Mouse (Mus musculus) brown adipose tissue, adult 24 weeks (tissue): ENCODE measurements around the gene Rcc2. TPM values are rescaled to one million over a fixed set of nuclear protein-coding genes. Genes with fewer than 3 reads are reported as not detected.

Source experiments
- H3K27ac ChIP-seq: fragments of 200-500 bp; replicated peaks from 2 replicates; pipeline ENCODE4 v1.5.1; 2012; ENCODE audit warnings: low read depth, mild to moderate bottlenecking, low read length
- H3K4me1 ChIP-seq: fragments of 200-500 bp; 2 replicates; pipeline ENCODE4 v1.6.1; 2012; ENCODE audit warnings: low read length, mixed read lengths; ENCODE audit not compliant: control insufficient read depth, insufficient read depth, insufficient read length
- H3K4me3 ChIP-seq: fragments of 200-500 bp; 2 replicates; pipeline ENCODE4 v1.5.1; 2012; ENCODE audit warnings: low read depth, mild to moderate bottlenecking, low read length, moderate library complexity; ENCODE audit not compliant: insufficient read depth
- polyA plus RNA-seq: library from polyadenylated mRNA; stranded (reverse); fragments of >200 nt; gene quantifications from 2 replicates; pipeline ENCODE4 v1.2.4, GENCODE M21; 2012; ENCODE audit not compliant: missing spikeins, insufficient read depth, insufficient read length

Rcc2 gene
- polyA plus RNA-seq, 1 experiment, result 8.8 TPM

- no peak overlapping the region for H3K4me3 ChIP-seq
- H3K4me1 ChIP-seq, result peaks cover 2% of the 10 kb centered on the region; the same call in 1 of the 2 replicates
- no peak overlapping the region for H3K27ac ChIP-seq
Observed at GRCm38 (mm10) chr4:140679038-140679437, 21.3 kb upstream of the Rcc2 start.

- Histone ChIP-seq H3K4me1 (peaks cover 2% of the 10 kb centered on the region; the same call in 1 of the 2 replicates), H3K27ac (no peak overlapping the region), H3K4me3 (no peak overlapping the region)
Observed at GRCm38 (mm10) chr4:140679723-140680380, 20.5 kb upstream of the Rcc2 start.

GRCm38 (mm10) chr4:140680731-140681397, 19.5 kb upstream of the Rcc2 start:
- H3K27ac ChIP-seq, result no peak overlapping the region
- H3K4me1 ChIP-seq, result peaks cover 2% of the 10 kb centered on the region; the same call in 1 of the 2 replicates
- no peak overlapping the region for H3K4me3 ChIP-seq

DNA sequence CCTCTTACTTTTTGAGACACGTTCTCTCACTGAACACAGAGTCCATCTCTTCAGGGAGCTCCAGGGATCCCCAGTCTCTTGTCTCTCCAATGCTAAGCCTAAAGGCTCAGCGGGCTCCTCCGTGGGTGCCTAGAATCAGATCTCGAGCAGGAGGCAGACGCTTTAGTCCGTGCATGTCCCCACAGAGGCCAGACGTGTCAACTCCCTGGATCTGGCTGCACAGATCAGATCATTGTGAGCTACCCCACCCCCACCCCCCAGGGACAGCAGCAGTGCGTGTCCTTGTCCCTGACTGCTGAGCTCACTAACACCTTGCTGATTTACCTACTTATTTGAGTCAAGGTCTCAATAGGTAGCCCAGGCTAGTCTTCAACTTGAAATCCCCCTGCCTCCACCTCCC, 16.7 kb upstream of the Rcc2 start:
- Histone ChIP-seq H3K4me3 (no peak overlapping the region), H3K4me1 (peaks cover 2% of the 10 kb centered on the region; the same call in 1 of the 2 replicates), H3K27ac (peak overlapping the region; percentile 34; the same call in 1 of the 2 replicates)

DNA sequence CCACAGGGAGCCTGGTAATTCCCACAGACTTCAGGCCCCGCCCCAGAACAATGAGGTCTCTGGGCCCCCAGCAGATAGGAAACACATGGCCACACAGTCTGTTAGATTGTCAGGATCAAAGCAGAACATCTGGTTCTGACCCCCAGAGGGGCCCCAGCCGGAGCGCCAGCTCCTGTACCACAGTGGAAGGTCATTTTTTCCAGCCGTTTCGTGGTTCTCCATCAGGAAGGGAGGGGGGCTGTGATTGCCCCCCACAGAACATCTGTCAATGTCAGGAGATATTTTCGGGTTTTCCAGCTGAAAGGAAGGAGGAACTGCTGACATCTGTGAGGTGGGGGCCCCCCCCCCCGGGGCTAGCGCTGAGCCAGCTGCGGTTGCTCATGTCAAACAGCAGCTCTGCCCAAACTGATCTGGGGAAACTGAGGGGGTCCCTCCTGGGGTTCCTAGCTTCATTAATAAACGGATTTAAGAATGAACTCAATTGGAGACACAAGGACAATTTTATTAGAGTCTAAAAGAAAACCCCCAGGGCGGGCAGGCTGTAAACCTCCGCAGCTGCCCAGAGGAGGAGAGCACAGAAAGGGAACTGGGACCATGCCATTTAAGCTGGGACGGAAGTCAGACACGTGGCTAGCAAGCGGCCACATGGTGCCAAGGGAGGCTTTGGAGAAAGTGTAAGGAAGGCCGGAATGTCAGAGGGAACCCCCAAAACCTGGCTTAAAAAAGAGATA, 16.0 kb upstream of the Rcc2 start:
- H3K4me3 ChIP-seq, result no peak overlapping the region
- peaks cover 2% of the 10 kb centered on the region; the same call in 1 of the 2 replicates for H3K4me1 ChIP-seq
- peak overlapping the region; percentile 34; the same call in 1 of the 2 replicates for H3K27ac ChIP-seq

GRCm38 (mm10) chr4:140684881-140685303, 15.4 kb upstream of the Rcc2 start:
- no peak overlapping the region for H3K4me3 ChIP-seq
- H3K4me1 ChIP-seq, result peaks cover 2% of the 10 kb centered on the region; the same call in 1 of the 2 replicates
- H3K27ac ChIP-seq, result no peak overlapping the region

- H3K4me3 ChIP-seq, result no peak overlapping the region
- H3K4me1 ChIP-seq, result peaks cover 2% of the 10 kb centered on the region; the same call in 1 of the 2 replicates
- H3K27ac ChIP-seq, result no peak overlapping the region
Observed at GRCm38 (mm10) chr4:140688044-140688825, 12.1 kb upstream of the Rcc2 start.

GRCm38 (mm10) chr4:140688826-140689425, 11.4 kb upstream of the Rcc2 start:
- Histone ChIP-seq H3K27ac (no peak overlapping the region), H3K4me3 (no peak overlapping the region), H3K4me1 (peaks cover under 1% of the 10 kb centered on the region; the same call in 1 of the 2 replicates)

GRCm38 (mm10) chr4:140689873-140690655, 10.3 kb upstream of the Rcc2 start:
- Histone ChIP-seq H3K4me1 (no peaks in the 10 kb centered on the region), H3K4me3 (no peak overlapping the region), H3K27ac (no peak overlapping the region)

- Histone ChIP-seq H3K4me3 (no peak overlapping the region), H3K4me1 (no peaks in the 10 kb centered on the region), H3K27ac (no peak overlapping the region)
Observed at GRCm38 (mm10) chr4:140691481-140691880, 8.9 kb upstream of the Rcc2 start.

DNA sequence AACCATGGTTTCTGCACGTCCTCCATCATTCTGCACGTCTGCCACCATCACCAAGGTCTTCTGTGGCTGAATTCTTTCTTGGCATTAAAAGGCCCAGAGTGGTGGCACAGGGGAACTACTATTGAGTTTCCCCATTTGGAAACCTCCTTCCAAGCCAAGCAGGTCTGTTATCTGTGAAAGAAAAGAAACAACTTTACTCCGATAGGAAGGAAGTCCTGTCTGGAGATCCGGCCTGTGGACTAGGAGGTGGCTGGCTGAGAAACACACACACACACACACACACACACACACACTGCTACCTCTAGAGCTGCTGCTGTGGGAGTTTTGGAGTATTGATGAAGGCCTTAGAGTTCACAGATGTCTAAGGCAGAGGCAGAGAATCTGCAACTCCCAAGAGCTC, 6.8 kb upstream of the Rcc2 start:
- Histone ChIP-seq H3K4me3 (no peak overlapping the region), H3K4me1 (no peaks in the 10 kb centered on the region), H3K27ac (no peak overlapping the region)

- Histone ChIP-seq H3K4me1 (no peaks in the 10 kb centered on the region), H3K27ac (no peak overlapping the region), H3K4me3 (no peak overlapping the region)
Observed at GRCm38 (mm10) chr4:140694551-140695060, 5.7 kb upstream of the Rcc2 start.

GRCm38 (mm10) chr4:140695146-140695545, 5.2 kb upstream of the Rcc2 start:
- H3K4me1 ChIP-seq, result no peaks in the 10 kb centered on the region
- H3K27ac ChIP-seq, result no peak overlapping the region
- H3K4me3 ChIP-seq, result no peak overlapping the region
